Mouse (Mus musculus): ENCODE measurements at regions not wholly inside any gene's neighbourhood (a gene's known extent, or its start where the extent isn't known, plus 50 kb on each side); places are given as distances from the start of the nearest gene placed in this dataset.

DNA sequence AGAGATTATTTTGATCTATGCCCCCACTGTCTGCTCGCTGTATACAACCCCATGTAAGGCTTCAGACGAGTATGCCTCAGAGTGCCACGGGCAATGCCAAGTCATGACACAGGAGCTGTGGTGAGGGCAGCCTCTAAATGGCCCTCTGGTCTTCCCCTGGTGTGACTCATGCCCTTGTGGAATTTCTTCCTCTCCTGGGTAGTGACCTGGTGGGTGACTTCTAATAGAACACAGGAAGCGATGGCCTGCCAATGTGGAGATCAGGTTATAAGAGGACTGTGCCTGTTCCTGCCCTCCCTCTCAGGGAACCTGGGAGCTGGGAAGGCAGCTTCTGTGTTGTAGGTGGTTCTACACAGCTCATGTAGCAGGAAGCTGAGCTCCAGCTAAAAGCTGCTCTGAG is 130.7 kb upstream of the Ube2e1 start:
- TF ChIP-seq GATA1 (IDR thresholded peaks at IDR 0.05; ENCODE audit: borderline replicate concordance, low read length) (no peak), FLI1 (IDR thresholded peaks at IDR 0.05; ENCODE audit: low read length) (no peak)
